Mouse (Mus musculus): ENCODE results near the gene Nxpe2.

The Nxpe2 gene

DNA sequence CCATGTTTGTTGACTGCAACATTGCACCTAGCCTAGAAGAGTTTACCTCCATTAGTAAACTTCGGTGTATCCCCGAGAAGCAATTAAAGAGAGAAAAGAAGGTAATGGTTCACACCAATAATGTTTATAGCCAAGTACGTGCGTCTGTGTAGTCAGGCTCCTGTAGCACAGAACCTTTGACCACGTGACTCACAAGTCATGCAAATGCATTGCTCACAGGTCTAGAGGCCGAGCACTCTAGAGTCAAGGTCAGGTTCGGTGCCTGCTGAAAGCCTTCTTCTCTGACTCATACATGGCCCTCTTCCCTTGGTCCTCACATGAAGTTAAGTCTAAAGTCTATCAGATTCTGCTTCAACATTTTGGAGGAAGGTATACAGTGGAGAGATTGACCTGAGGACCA, 54.3 kb downstream of the Nxpe2 start:
- no peak for DNase-seq (ENCODE audit: low read depth)

DNA sequence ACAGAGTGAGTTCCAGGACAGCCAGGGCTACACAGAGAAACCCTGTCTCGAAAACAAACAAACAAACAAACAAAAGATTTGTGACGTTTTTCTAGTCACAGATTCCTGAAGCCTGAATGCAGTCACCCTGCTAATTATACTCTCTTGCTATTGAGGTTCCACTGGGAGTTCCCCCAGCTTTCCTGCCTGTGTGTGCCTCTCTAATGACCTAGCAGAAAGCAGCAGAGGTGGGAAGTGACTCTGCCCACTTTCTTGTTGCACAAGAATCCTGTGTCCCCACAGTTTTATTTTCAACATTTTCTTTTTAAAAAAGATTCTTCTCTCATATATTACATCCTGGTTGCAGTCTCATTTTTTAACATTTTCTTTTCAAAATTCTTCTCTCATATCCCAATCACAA, 58.5 kb downstream of the Nxpe2 start:
- DNase-seq (ENCODE audit: low read depth), result no peak

DNA sequence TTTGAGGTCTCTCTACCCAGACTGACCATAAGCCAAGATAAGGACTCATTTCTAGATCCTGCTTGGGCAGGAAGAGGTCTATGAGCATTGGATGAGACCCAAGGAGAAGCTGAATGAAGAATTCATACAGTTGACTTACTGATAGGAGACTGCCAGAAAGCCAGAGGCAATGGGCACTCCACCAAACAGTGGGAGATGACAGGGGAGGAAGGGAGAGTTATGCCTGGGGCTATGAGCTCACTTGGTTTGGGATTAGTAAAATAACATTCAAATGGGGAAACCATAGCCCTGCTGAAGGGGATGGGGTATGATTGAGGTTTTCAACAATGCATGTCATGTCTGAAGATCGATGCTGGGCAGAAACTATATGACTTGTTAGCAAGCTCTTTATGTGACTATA, 63.0 kb downstream of the Nxpe2 start:
- peak; percentile 8 for DNase-seq (ENCODE audit: low read depth)

DNA sequence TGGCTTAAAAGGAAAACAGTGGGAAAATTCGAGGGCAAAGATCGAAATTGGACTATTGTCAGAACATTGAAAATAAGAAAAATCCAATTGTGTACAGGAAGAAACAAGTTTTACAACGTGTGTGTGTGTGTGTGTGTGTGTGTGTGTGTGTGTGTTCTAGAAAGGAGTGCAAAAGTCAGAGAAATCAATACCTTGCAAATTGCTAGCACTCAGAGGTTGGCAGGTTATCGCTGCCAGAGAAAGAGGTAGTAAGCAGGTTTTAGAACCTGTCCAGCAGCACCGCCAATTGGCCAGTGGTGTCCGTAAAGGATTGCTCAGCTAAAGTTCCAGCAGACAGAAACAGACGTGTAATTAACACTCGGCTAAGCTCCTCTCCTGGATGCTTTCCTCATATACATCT, 69.0 kb downstream of the Nxpe2 start:
- no peak for DNase-seq (ENCODE audit: low read depth)

DNA sequence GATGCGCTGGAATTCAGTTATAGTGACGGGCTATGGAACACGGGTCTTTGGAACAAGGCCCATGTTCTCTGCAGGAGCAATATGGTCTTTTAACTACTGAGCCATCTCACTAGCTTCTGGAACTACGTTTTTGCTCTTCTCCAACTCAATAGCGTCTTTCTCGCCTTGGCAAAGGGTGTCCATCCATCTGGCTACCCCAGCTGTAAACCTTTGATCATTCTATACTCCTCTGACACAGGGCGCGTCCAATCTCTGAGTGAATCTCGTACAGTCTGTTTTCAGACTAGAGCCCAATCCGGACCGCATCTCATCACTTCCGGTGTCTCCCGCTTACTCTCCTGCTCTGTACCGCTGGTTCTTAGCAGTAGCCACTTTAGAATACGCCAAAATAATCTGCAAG, 76.4 kb downstream of the Nxpe2 start:
- DNase-seq (ENCODE audit: low read depth), result no peak

Measured in fibroblast of lung, adult 2 months (primary cell).